Mouse (Mus musculus): ENCODE measurements at regions not wholly inside any gene's neighbourhood (a gene's known extent, or its start where the extent isn't known, plus 50 kb on each side); places are given as distances from the start of the nearest gene placed in this dataset.

DNA sequence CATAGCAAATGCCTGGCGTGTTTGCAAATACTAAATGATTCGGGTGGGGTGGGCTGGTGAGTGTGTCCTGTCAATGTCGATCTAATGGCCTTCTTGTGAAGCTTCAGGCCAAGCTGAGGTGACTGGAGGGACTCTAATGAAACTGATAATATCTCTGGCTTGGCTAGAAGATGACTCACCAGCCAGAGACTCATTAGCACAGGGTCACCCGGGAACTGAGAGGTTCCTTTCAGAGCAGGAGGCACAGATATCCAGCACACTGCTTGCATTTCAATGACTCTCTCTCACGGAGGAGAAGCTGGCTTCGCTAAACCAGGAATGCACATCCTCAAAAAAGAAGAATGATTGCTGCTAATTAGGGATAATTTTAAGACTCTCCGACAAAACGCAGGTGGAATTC lies 349.8 kb downstream of the Lpin1 start:
- Histone ChIP-seq H3K4me3 (ENCODE audit: insufficient read depth, low read depth, low read length) (no peak overlapping the region), H3K4me1 (ENCODE audit: control insufficient read depth, insufficient read depth, insufficient read length, low read length) (no peaks in the 10 kb centered on the region), H3K27ac (replicated peaks; ENCODE audit: low read depth, low read length) (no peak overlapping the region)

DNA sequence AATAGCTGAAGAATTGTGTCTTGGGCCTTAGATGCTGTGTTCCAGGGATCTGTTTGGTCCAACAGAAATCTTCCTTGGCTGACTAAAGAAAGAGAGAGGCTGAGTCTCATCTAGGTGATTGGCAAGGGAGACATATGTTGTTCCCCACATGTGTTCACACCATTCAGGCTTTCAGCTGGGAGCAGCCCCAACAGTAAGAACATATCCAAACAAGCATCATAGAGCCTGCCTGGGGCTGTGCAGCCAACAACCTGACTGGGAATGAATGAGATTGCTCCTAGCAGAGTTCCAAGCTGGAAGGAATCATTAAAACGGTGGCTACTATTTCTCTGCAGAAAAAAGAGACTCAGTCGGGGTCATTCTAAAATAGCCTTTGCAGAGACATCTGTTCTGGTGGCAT lies 350.3 kb downstream of the Lpin1 start:
- H3K27ac ChIP-seq (replicated peaks; ENCODE audit: low read depth, low read length) = no peak overlapping the region
- no peaks in the 10 kb centered on the region for H3K4me1 ChIP-seq (ENCODE audit: control insufficient read depth, insufficient read depth, insufficient read length, low read length)
- no peak overlapping the region for H3K4me3 ChIP-seq (ENCODE audit: insufficient read depth, low read depth, low read length)

DNA sequence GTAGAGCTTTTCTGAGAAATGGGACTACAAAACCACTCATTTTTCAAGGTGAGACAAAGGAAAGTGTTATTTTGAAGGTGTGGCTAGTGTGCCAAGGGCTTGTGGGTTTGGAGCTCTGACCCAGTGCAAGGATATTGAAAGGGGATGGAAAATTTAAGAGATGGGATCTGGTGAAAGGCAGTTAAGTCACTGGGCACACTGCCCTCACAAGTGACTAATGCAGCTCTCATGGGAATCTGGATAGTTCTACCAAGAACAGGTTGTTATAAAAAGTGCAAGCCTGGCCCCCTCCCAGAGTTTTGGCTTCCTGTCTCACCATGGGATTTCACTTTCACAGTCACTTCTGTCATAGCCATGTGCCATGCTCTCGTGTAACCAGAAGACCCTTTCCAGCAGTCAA lies 360.1 kb downstream of the Lpin1 start:
- no peak overlapping the region for H3K27ac ChIP-seq (replicated peaks; ENCODE audit: low read depth, low read length)
- no peak overlapping the region for H3K4me3 ChIP-seq (ENCODE audit: insufficient read depth, low read depth, low read length)
- H3K4me1 ChIP-seq (ENCODE audit: control insufficient read depth, insufficient read depth, insufficient read length, low read length) = no peaks in the 10 kb centered on the region; the same call in 1 of the 2 replicates

DNA sequence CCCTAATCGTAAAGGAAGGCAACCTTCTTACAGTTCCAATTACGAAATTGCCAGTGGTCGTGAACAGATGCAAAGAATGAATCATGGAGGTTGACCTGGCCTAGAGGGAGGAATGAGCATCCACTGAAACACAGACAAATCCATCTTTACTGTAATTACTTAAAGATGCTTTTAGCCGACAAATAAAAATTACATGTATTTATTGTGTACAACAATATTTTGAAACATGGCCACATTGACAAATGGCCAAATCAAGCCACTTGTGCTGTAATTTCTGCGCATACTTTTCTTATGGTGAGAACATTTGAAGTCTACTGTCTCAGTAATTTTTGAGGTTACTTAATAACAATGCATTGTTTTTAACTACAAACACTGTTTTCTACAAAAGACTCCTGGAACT lies 360.7 kb downstream of the Lpin1 start:
- Histone ChIP-seq H3K4me3 (ENCODE audit: insufficient read depth, low read depth, low read length) (no peak overlapping the region), H3K4me1 (ENCODE audit: control insufficient read depth, insufficient read depth, insufficient read length, low read length) (no peaks in the 10 kb centered on the region; the same call in 1 of the 2 replicates), H3K27ac (replicated peaks; ENCODE audit: low read depth, low read length) (no peak overlapping the region)

DNA sequence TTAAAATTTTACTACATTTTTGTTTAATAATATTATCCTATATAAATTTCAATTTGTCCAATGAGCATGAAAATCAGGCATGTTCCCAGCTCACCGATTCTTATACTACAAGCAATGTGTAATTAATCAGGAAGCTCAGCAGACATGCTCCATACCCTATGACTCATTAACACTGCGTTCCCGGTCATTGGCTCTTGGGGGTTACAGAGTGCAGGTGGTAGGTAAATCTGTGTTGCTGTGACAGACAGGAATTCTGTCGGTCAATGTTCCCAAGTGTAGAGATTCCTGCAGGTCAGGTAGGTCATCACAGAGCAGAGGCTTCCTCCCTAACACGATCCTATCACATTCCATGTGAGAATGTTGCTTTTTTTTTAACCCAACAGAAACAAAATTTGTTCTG lies 371.0 kb downstream of the Lpin1 start:
- H3K4me3 ChIP-seq (ENCODE audit: insufficient read depth, low read depth, low read length) = no peak overlapping the region
- H3K27ac ChIP-seq (replicated peaks; ENCODE audit: low read depth, low read length) = no peak overlapping the region

DNA sequence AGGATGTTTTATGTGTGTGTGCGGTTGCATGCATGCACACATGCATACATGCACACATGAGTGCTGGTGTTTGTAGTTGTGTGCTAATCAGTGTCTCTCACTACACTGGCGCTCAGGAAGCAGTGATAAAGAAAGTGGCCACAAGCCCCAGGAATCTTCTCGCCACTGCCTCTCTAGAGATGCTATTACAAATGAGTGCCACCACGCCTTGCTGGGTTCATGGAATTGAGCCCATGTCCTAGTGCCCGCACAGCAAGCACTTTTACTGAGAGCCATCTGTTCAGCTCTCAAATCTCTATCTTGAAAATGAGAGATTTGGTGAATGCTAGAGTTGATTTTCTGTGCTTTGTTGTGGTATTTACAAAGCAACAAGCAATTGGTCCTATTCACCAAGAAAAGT lies 373.3 kb downstream of the Lpin1 start:
- no peak overlapping the region for H3K27ac ChIP-seq (replicated peaks; ENCODE audit: low read depth, low read length)
- H3K4me1 ChIP-seq (ENCODE audit: control insufficient read depth, insufficient read depth, insufficient read length, low read length) = no peaks in the 10 kb centered on the region
- no peak overlapping the region for H3K4me3 ChIP-seq (ENCODE audit: insufficient read depth, low read depth, low read length)

More for the DNA sequence above, 371.0 kb downstream of the Lpin1 start:
- H3K4me1 ChIP-seq (ENCODE audit: control insufficient read depth, insufficient read depth, insufficient read length, low read length) = no peaks in the 10 kb centered on the region

DNA sequence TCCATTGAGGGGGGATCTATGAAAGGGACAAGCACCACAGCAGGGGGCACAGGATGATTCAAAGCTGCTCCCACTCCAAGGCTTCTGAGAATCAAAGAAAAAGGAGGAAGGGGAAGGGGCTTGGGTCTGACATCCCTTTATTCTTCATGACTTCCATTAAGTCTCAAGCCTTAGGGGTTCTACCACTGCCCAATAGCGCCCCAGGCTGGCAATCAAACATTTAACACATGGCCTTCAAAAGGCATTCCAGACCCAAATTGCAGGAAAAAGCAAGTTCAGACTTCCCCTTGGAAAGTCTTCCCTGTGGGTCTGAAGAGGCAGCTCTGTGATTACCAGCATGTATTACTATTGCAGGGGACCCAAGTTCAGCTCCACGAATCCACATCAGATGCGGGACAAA lies 377.2 kb downstream of the Lpin1 start:
- no peaks in the 10 kb centered on the region for H3K4me1 ChIP-seq (ENCODE audit: control insufficient read depth, insufficient read depth, insufficient read length, low read length)
- no peak overlapping the region for H3K4me3 ChIP-seq (ENCODE audit: insufficient read depth, low read depth, low read length)
- no peak overlapping the region for H3K27ac ChIP-seq (replicated peaks; ENCODE audit: low read depth, low read length)

DNA sequence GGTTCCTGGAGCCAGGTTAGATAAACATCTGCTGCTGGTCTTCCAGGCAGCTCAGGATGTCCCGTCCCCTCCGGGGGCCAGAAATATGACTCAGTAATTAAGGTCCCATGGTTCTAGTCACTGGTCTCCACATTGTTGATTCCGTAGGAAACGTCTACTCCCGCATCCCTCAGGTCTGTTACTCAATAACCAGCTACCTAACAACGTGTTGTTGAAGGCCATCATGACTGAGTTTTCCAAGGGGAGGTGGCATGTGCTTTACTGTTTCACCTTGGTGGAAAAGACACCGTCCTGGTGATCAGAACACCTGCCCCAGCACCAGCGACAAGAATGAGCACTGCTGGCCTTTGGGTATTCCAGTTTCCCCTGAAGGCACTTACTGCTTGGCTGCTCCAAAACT lies 377.9 kb downstream of the Lpin1 start:
- no peak overlapping the region for H3K4me3 ChIP-seq (ENCODE audit: insufficient read depth, low read depth, low read length)
- no peaks in the 10 kb centered on the region for H3K4me1 ChIP-seq (ENCODE audit: control insufficient read depth, insufficient read depth, insufficient read length, low read length)
- H3K27ac ChIP-seq (replicated peaks; ENCODE audit: low read depth, low read length) = no peak overlapping the region

DNA sequence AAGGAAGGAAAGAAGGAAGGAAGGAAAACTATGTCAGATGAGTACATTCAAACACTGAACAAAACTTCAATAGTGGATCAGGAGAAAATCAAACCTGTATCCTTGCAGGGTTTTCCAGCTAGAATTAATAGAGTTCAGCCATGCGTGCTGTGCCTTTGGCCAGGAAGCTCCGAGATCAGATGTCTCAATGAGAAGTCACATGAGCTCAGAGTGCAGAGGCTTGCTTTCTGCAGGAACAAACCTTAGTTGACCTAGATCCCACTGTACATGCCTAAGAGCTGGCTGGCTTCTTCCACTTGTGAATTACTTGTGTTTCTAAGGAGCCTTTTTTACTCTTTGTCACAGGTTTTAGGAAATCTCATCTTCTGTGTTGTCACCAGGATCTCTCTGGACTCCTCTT lies 378.7 kb downstream of the Lpin1 start:
- Histone ChIP-seq H3K4me1 (ENCODE audit: control insufficient read depth, insufficient read depth, insufficient read length, low read length) (no peaks in the 10 kb centered on the region), H3K4me3 (ENCODE audit: insufficient read depth, low read depth, low read length) (no peak overlapping the region), H3K27ac (replicated peaks; ENCODE audit: low read depth, low read length) (no peak overlapping the region)

DNA sequence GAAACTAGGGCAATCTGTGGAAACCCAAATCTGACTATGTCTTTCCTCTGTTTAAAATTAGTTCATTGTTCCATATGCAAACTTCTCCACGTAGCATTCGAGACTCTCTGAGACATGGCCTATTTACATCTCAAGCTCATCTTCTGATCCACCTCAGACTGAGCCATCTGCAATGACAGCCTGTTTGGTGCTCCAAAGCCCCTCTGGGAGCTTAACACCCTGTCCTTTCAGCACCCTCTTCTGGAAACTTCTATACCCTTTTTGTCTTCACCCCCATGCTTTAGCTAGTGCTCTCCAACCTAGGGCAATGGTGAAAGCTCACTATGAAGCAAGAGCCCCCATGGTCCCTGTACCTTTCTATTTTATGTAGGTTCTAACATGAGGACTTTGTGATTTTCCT lies 379.7 kb downstream of the Lpin1 start:
- no peak overlapping the region for H3K4me3 ChIP-seq (ENCODE audit: insufficient read depth, low read depth, low read length)
- no peak overlapping the region for H3K27ac ChIP-seq (replicated peaks; ENCODE audit: low read depth, low read length)

DNA sequence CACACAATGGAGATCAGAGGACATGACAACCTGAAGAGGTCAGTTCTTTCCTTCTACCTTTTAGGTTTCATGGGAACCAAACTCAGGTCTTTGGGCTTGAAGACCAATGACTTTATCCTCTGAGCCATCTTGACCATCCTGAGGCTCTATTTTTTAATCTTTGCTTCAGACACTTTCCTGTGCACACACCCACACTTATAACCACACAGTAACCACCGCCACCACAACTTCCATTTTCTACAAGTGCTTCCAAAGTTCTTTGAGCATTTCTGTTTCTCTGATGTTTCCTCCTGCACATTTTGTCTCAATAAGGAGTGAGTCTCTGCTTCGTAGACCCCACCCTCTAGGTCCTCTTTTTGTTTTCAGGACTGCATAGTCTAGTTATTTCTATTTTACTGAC lies 385.3 kb downstream of the Lpin1 start:
- Histone ChIP-seq H3K27ac (replicated peaks; ENCODE audit: low read depth, low read length) (no peak overlapping the region), H3K4me1 (ENCODE audit: control insufficient read depth, insufficient read depth, insufficient read length, low read length) (peaks cover 2% of the 10 kb centered on the region; the same call in 1 of the 2 replicates), H3K4me3 (ENCODE audit: insufficient read depth, low read depth, low read length) (no peak overlapping the region)

More for the DNA sequence above, 379.7 kb downstream of the Lpin1 start:
- no peaks in the 10 kb centered on the region for H3K4me1 ChIP-seq (ENCODE audit: control insufficient read depth, insufficient read depth, insufficient read length, low read length)

DNA sequence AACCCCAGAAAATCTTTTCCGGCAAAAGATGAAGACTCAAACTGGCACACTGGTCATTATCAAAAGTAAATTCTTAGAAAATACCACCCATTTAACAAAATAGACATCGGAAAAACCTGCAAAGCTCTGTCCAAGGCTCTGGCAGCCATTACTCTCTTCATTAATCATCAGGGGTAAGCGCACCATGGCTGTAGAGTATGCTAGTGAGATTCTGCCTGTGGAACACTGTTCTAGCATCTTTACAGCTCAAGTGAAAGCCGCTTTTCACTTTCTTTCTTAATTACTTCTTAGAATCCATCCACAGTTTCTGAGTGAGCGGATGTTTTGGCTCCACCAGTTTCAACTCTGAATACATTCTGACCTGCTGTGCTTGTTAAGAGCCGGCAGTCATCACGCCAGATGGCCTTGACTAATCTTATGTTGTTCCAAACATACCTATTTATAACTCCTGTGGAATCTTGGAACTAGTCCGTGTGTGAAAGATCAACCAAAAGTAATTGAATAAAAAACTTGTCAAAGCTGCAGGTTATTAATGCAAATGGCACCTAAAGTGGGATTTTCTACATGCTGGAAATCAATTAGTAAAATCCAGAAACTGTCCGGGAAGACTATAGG lies 387.8 kb downstream of the Lpin1 start:
- Histone ChIP-seq H3K27ac (replicated peaks; ENCODE audit: low read depth, low read length) (no peak overlapping the region), H3K4me1 (ENCODE audit: control insufficient read depth, insufficient read depth, insufficient read length, low read length) (peaks cover 2% of the 10 kb centered on the region; the same call in 1 of the 2 replicates), H3K4me3 (ENCODE audit: insufficient read depth, low read depth, low read length) (no peak overlapping the region)

DNA sequence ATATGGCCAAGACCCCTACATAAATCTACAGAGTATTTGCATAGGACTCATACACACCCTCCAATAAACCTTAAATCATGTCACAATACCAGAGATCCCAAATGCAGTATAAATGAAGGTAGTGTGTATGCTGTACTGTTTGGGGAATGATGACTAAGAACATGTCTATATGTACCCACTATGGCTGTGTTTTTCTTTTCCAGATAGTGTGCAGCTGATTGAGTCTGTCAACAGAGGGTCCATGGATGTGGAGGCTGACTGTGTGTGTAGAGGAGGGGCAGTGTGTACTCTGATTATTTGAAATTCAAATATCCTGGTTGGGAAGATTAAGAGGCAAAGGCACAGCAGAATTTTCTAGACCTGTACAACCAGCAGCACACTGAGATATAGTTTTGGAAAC lies 388.6 kb downstream of the Lpin1 start:
- H3K27ac ChIP-seq (replicated peaks; ENCODE audit: low read depth, low read length) = no peak overlapping the region
- H3K4me1 ChIP-seq (ENCODE audit: control insufficient read depth, insufficient read depth, insufficient read length, low read length) = peaks cover 2% of the 10 kb centered on the region; the same call in 1 of the 2 replicates
- no peak overlapping the region for H3K4me3 ChIP-seq (ENCODE audit: insufficient read depth, low read depth, low read length)

DNA sequence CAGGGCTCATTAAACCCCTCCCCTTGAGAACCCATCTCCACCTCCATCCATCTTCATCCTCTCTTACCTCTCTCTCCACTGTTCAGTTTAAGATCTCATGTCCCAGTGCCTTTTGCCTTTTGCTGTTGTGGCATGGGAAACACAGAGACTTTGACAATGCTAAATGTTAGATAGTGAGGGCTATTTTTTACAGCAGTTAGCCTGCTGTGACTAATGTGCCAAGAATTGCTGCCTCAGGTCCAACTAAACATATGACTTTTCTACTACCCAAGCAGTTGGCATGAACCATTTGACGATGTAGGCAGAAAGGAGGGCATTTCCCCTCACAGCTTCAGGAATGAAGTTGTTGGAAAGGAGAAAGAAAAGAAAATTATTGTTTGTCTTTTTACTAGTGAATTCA lies 389.6 kb downstream of the Lpin1 start:
- no peak overlapping the region for H3K27ac ChIP-seq (replicated peaks; ENCODE audit: low read depth, low read length)
- peaks cover 2% of the 10 kb centered on the region; the same call in 1 of the 2 replicates for H3K4me1 ChIP-seq (ENCODE audit: control insufficient read depth, insufficient read depth, insufficient read length, low read length)
- no peak overlapping the region for H3K4me3 ChIP-seq (ENCODE audit: insufficient read depth, low read depth, low read length)

DNA sequence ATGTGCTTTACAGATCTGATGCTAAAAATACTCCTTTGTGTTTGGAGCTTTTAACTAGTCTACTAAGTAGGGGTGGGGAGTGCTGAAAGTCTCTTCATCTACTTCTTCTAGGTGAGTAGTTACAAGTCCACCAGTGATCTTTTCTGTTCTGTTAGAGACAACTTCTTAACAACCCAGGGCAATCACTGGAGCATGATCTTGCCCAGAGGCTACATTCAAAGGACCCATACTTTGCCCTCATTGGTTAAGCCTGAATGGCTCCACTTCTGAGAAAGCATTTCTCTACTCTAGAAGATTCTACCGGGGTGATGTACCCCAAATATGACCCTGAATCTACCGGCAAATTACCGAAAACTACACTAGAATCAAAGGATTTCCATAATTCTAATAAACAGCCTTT lies 390.2 kb downstream of the Lpin1 start:
- Histone ChIP-seq H3K4me1 (ENCODE audit: control insufficient read depth, insufficient read depth, insufficient read length, low read length) (peaks cover 2% of the 10 kb centered on the region; the same call in 1 of the 2 replicates), H3K4me3 (ENCODE audit: insufficient read depth, low read depth, low read length) (no peak overlapping the region), H3K27ac (replicated peaks; ENCODE audit: low read depth, low read length) (no peak overlapping the region)

DNA sequence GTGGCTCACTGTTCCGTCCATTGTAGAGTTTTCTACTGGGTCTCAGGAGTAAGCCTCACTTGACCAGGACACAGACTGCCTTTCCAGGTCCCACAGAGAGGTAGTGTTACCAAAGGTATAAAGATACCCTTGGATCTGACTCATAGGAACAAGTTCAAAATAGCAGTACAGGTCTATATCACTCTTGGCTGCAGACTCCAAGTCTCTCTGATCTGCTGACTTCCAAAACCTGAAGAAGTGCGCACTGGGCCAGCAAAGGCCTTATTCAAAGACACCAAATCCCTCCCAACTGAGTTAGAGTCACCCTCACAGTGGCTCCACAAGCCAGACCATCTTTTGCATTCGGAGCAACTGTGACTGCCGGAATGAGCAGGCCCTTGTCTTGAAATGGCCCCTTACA lies 391.9 kb downstream of the Lpin1 start:
- no peak overlapping the region for H3K27ac ChIP-seq (replicated peaks; ENCODE audit: low read depth, low read length)
- peaks cover 2% of the 10 kb centered on the region; the same call in 1 of the 2 replicates for H3K4me1 ChIP-seq (ENCODE audit: control insufficient read depth, insufficient read depth, insufficient read length, low read length)

More for the DNA sequence above, 391.9 kb downstream of the Lpin1 start:
- H3K4me3 ChIP-seq (ENCODE audit: insufficient read depth, low read depth, low read length) = no peak overlapping the region

Measured in brown adipose tissue, adult 24 weeks (tissue).